Mouse (Mus musculus) heart, embryonic 15.5 days (tissue): ENCODE results near the gene Plekha5. TPM values are rescaled to one million over a fixed set of nuclear protein-coding genes. Genes with fewer than 3 reads are reported as not detected.

Experiments
- ATAC-seq: fragments of 200-750 bp; cut with Nextera tagmentation; replicated peaks from 2 replicates; pipeline ENCODE4 v1.8.0; 2017; ENCODE audit warnings: low read depth, moderate TSS enrichment; ENCODE audit not compliant: insufficient number of reproducible peaks, insufficient read depth, low FRiP score
- H3K27ac ChIP-seq: fragments of 300-500 bp; sonication (generic); 2 replicates; pipeline ENCODE4 v1.5.1; 2015; ENCODE audit warnings: mild to moderate bottlenecking, inconsistent platforms
- H3K27me3 ChIP-seq: fragments of 300-500 bp; sonication (generic); 2 replicates; pipeline ENCODE4 v1.6.1; 2015; ENCODE audit warnings: inconsistent platforms
- H3K36me3 ChIP-seq: fragments of 300-500 bp; sonication (generic); 2 replicates; pipeline ENCODE4 v1.6.1; 2015; ENCODE audit warnings: mild to moderate bottlenecking, inconsistent platforms
- H3K4me1 ChIP-seq: fragments of 300-500 bp; sonication (generic); replicated peaks from 2 replicates; pipeline ENCODE4 v1.6.1; 2015; ENCODE audit warnings: inconsistent platforms
- H3K4me2 ChIP-seq: fragments of 300-500 bp; sonication (generic); 2 replicates; pipeline ENCODE4 v1.6.1; 2015; ENCODE audit warnings: inconsistent platforms, mild to moderate bottlenecking, moderate library complexity
- H3K4me3 ChIP-seq: fragments of 300-500 bp; sonication (generic); 2 replicates; pipeline ENCODE4 v1.5.1; 2015; ENCODE audit warnings: mild to moderate bottlenecking, inconsistent platforms
- H3K9ac ChIP-seq: fragments of 300-500 bp; sonication (generic); 2 replicates; pipeline ENCODE4 v1.6.1; 2015; ENCODE audit warnings: mild to moderate bottlenecking, inconsistent platforms
- H3K9me3 ChIP-seq: fragments of 300-500 bp; sonication (generic); replicated peaks from 2 replicates; pipeline ENCODE4 v1.6.1; 2016; ENCODE audit warnings: inconsistent platforms
- WGBS: fragments of 180-500 bp; shearing (Covaris S2); methylation state at CpG from one replicate; pipeline ENCODE4 v1.1.7; 2015; ENCODE audit warnings: mixed read lengths; 5-methylcytosine and 5-hydroxymethylcytosine counted together
- polyA plus RNA-seq: library from polyadenylated mRNA; unstranded; fragments of >200 nt; fragmentation: Nextera tagmentation; extraction: Ambion mirVana; gene quantifications from 2 replicates; pipeline ENCODE4 v1.2.1, GENCODE M21; 2015

Plekha5 gene
- polyA plus RNA-seq, 1 experiment from 2014 or later = 21.6 TPM

GRCm38 (mm10) chr6:140621622-140622021 is 197.8 kb downstream of the Plekha5 start:
- no peak for ATAC-seq
- Histone ChIP-seq H3K4me2 (no peak overlapping the region), H3K9me3 (no peaks in the 10 kb centered on the region), H3K27me3 (no peaks in the 10 kb centered on the region), H3K4me3 (no peak overlapping the region), H3K27ac (no peak overlapping the region; the same call in 1 of the 2 replicates), H3K36me3 (no peaks in the 10 kb centered on the region), H3K4me1 (peaks cover 16% of the 10 kb centered on the region), H3K9ac (no peak overlapping the region)
- WGBS = 85% methylated on average over 1 of the region's 1 CpGs

- Histone ChIP-seq H3K9me3 (no peaks in the 10 kb centered on the region), H3K27me3 (no peaks in the 10 kb centered on the region), H3K27ac (peak within 1 kb of the TSS; percentile 97), H3K4me3 (peak within 1 kb of the TSS; percentile 99), H3K9ac (peak within 1 kb of the TSS; percentile 99), H3K4me1 (peaks cover 24% of the 10 kb centered on the region), H3K4me2 (peak within 1 kb of the TSS; percentile 73), H3K36me3 (no peaks in the 10 kb centered on the region)
- ATAC-seq = no peak
- 44% methylated on average over 30 of the region's 30 CpGs for WGBS
Observed at GRCm38 (mm10) chr6:140622391-140623225, 198.8 kb downstream of the Plekha5 start, which contains the start of gene Aebp2. TSS of gene Aebp2 (plus strand) at chr6:140622663.

GRCm38 (mm10) chr6:140623226-140624095 is 199.6 kb downstream of the Plekha5 start:
- H3K4me1 ChIP-seq = peaks cover 27% of the 10 kb centered on the region
- ATAC-seq = peak; percentile 94
- H3K4me2 ChIP-seq = peak overlapping the region; percentile 73
- H3K4me3 ChIP-seq = peak overlapping the region; percentile 99
- no peaks in the 10 kb centered on the region for H3K9me3 ChIP-seq
- WGBS = 0% methylated on average over 83 of the region's 117 CpGs
- peak overlapping the region; percentile 99 for H3K9ac ChIP-seq
- no peaks in the 10 kb centered on the region for H3K27me3 ChIP-seq
- H3K27ac ChIP-seq = peak overlapping the region; percentile 97
- H3K36me3 ChIP-seq = no peaks in the 10 kb centered on the region

GRCm38 (mm10) chr6:140624096-140625051 is 200.5 kb downstream of the Plekha5 start:
- Histone ChIP-seq H3K9me3 (no peaks in the 10 kb centered on the region), H3K36me3 (no peaks in the 10 kb centered on the region), H3K27ac (peak overlapping the region; percentile 97), H3K4me1 (peaks cover 27% of the 10 kb centered on the region), H3K9ac (peak overlapping the region; percentile 99), H3K4me3 (peak overlapping the region; percentile 99), H3K27me3 (no peaks in the 10 kb centered on the region), H3K4me2 (peak overlapping the region; percentile 73)
- 0% methylated on average over 80 of the region's 80 CpGs for WGBS
- peak; percentile 15 for ATAC-seq

GRCm38 (mm10) chr6:140629176-140629859 is 205.5 kb downstream of the Plekha5 start:
- no peak overlapping the region for H3K4me2 ChIP-seq
- no peaks in the 10 kb centered on the region for H3K27me3 ChIP-seq
- no peaks in the 10 kb centered on the region for H3K9me3 ChIP-seq
- peaks cover 4% of the 10 kb centered on the region for H3K36me3 ChIP-seq
- no peak for ATAC-seq
- H3K27ac ChIP-seq = no peak overlapping the region
- no peak overlapping the region for H3K4me3 ChIP-seq
- peaks cover 30% of the 10 kb centered on the region for H3K4me1 ChIP-seq
- 90% methylated on average over 4 of the region's 4 CpGs for WGBS
- no peak overlapping the region for H3K9ac ChIP-seq

- Histone ChIP-seq H3K36me3 (peaks cover 6% of the 10 kb centered on the region), H3K27ac (no peak overlapping the region), H3K9me3 (no peaks in the 10 kb centered on the region), H3K4me3 (no peak overlapping the region), H3K27me3 (no peaks in the 10 kb centered on the region), H3K9ac (no peak overlapping the region), H3K4me1 (peaks cover 30% of the 10 kb centered on the region), H3K4me2 (no peak overlapping the region)
- 75% methylated on average over 4 of the region's 4 CpGs for WGBS
- no peak for ATAC-seq
Observed at GRCm38 (mm10) chr6:140630306-140630705, 206.5 kb downstream of the Plekha5 start.

- 66% methylated on average over 8 of the region's 8 CpGs for WGBS
- Histone ChIP-seq H3K27me3 (no peaks in the 10 kb centered on the region), H3K27ac (peak overlapping the region; percentile 16; the same call in 1 of the 2 replicates), H3K4me3 (no peak overlapping the region), H3K36me3 (peaks cover 23% of the 10 kb centered on the region), H3K4me2 (no peak overlapping the region), H3K9me3 (no peaks in the 10 kb centered on the region), H3K4me1 (peaks cover 8% of the 10 kb centered on the region), H3K9ac (no peak overlapping the region)
- ATAC-seq = no peak
Observed at GRCm38 (mm10) chr6:140633616-140634015, 209.8 kb downstream of the Plekha5 start.

GRCm38 (mm10) chr6:140636290-140636689 is 212.4 kb downstream of the Plekha5 start:
- Histone ChIP-seq H3K36me3 (peaks cover 48% of the 10 kb centered on the region), H3K9ac (no peak overlapping the region)
- 92% methylated on average over 4 of the region's 4 CpGs for WGBS

GRCm38 (mm10) chr6:140642010-140642409 is 218.2 kb downstream of the Plekha5 start:
- Histone ChIP-seq H3K9ac (no peak overlapping the region), H3K27ac (no peak overlapping the region), H3K27me3 (no peaks in the 10 kb centered on the region), H3K4me3 (no peak overlapping the region), H3K36me3 (peaks cover 84% of the 10 kb centered on the region), H3K4me1 (no peaks in the 10 kb centered on the region), H3K9me3 (no peaks in the 10 kb centered on the region), H3K4me2 (no peak overlapping the region)
- 90% methylated on average over 7 of the region's 7 CpGs for WGBS
- no peak for ATAC-seq

More at GRCm38 (mm10) chr6:140636290-140636689, 212.4 kb downstream of the Plekha5 start:
- H3K4me2 ChIP-seq = no peak overlapping the region
- H3K4me1 ChIP-seq = peaks cover 8% of the 10 kb centered on the region; the same call in 1 of the 2 replicates
- no peak overlapping the region for H3K4me3 ChIP-seq
- ATAC-seq = no peak
- H3K27me3 ChIP-seq = no peaks in the 10 kb centered on the region
- no peaks in the 10 kb centered on the region for H3K9me3 ChIP-seq
- no peak overlapping the region for H3K27ac ChIP-seq

GRCm38 (mm10) chr6:140642655-140643054 is 218.8 kb downstream of the Plekha5 start:
- Histone ChIP-seq H3K4me1 (no peaks in the 10 kb centered on the region), H3K27me3 (no peaks in the 10 kb centered on the region), H3K9ac (no peak overlapping the region), H3K36me3 (peaks cover 85% of the 10 kb centered on the region), H3K4me3 (no peak overlapping the region), H3K9me3 (no peaks in the 10 kb centered on the region), H3K4me2 (no peak overlapping the region), H3K27ac (no peak overlapping the region)
- no peak for ATAC-seq
- WGBS = 93% methylated on average over 12 of the region's 12 CpGs
